Mouse (Mus musculus): ENCODE measurements around the gene Ghrh.
"Not testable (repeated sequence)": the region's sequence is repeated elsewhere in the genome, so short reads cannot be mapped to it uniquely, and the experiment has no call there.

Gene Ghrh

GRCm38 (mm10) chr2:157347361-157348159 lies at the start of gene Ghrh:
TSS of gene Ghrh (minus strand) at chr2:157347506.
- peak; percentile 93 for DNase-seq

- DNase-seq = peak; percentile 93
Measured at GRCm38 (mm10) chr2:157395960-157396359, 48.7 kb upstream of the Ghrh start.

- peak; percentile 90 for DNase-seq
Measured at GRCm38 (mm10) chr2:157395371-157395770, 48.1 kb upstream of the Ghrh start.

GRCm38 (mm10) chr2:157394868-157395267 lies 47.6 kb upstream of the Ghrh start:
- DNase-seq = no peak

GRCm38 (mm10) chr2:157393549-157393948 lies 46.2 kb upstream of the Ghrh start:
- no peak for DNase-seq

GRCm38 (mm10) chr2:157392331-157392730 lies 45.0 kb upstream of the Ghrh start:
- DNase-seq = no peak

- DNase-seq = peak; percentile 84
Measured at GRCm38 (mm10) chr2:157389591-157389921, 42.2 kb upstream of the Ghrh start.

- not testable (repeated sequence) for DNase-seq
Measured at GRCm38 (mm10) chr2:157388901-157389590, 41.7 kb upstream of the Ghrh start.

GRCm38 (mm10) chr2:157384836-157385235 lies 37.5 kb upstream of the Ghrh start:
- no peak for DNase-seq

GRCm38 (mm10) chr2:157376995-157377394 lies 29.7 kb upstream of the Ghrh start:
- DNase-seq = no peak

GRCm38 (mm10) chr2:157375794-157376757 lies 28.8 kb upstream of the Ghrh start:
- no peak for DNase-seq

GRCm38 (mm10) chr2:157375051-157375450 lies 27.7 kb upstream of the Ghrh start:
- no peak for DNase-seq

- DNase-seq = no peak
Measured at GRCm38 (mm10) chr2:157373681-157374080, 26.4 kb upstream of the Ghrh start.

- peak; percentile 96 for DNase-seq
Measured at GRCm38 (mm10) chr2:157371696-157372095, 24.4 kb upstream of the Ghrh start.

GRCm38 (mm10) chr2:157367991-157368390 lies 20.7 kb upstream of the Ghrh start:
- DNase-seq = no peak

GRCm38 (mm10) chr2:157367184-157367893 lies 20.0 kb upstream of the Ghrh start, which contains the start of gene Manbal:
TSS of gene Manbal (plus strand) at chr2:157367594.
- peak; percentile 99 for DNase-seq

- peak; percentile 92 for DNase-seq
Measured at GRCm38 (mm10) chr2:157366762-157367161, 19.5 kb upstream of the Ghrh start.

- DNase-seq = no peak
Measured at GRCm38 (mm10) chr2:157363031-157363430, 15.7 kb upstream of the Ghrh start.

GRCm38 (mm10) chr2:157360028-157360427 lies 12.7 kb upstream of the Ghrh start:
- DNase-seq = no peak

- DNase-seq = no peak
Measured at GRCm38 (mm10) chr2:157354106-157354505, 6.8 kb upstream of the Ghrh start.

- no peak for DNase-seq
Measured at GRCm38 (mm10) chr2:157353183-157353582, 5.9 kb upstream of the Ghrh start.

GRCm38 (mm10) chr2:157349121-157349778 lies 1.9 kb upstream of the Ghrh start:
- no peak for DNase-seq

Data from heart, adult 11 months (tissue).